Mouse (Mus musculus): ENCODE data around the gene Cabp2. TPM values are rescaled to one million over a fixed set of nuclear protein-coding genes. Genes with fewer than 3 reads are reported as not detected.
A peak's percentile ranks its signal among the peaks of the same experiment; 100 is the strongest.
"Not testable (repeated sequence)": the region's sequence is repeated elsewhere in the genome, so short reads cannot be mapped to it uniquely, and the experiment has no call there.

Cabp2 gene
- total RNA-seq (2021), result 1 to 10 TPM in 1 of 2 experiments, not detected in 1; 1.2 TPM
- long read RNA-seq, experiment 1, result 0 reads
- long read RNA-seq, experiment 2, result 0 reads

GRCm38 (mm10) chr19:4081394-4081793, at the start of gene Cabp2:
Gene Cabp2, plus strand, starts transcription at chr19:4081578.
- DNase-seq (ENCODE audit: low spot score in 2 of 2), result no peak

- DNase-seq (ENCODE audit: low spot score in 2 of 2), result no peak
These were observed 48.7 kb upstream of the Cabp2 start for GRCm38 (mm10) chr19:4032668-4033067.

GRCm38 (mm10) chr19:4033298-4033697, 48.1 kb upstream of the Cabp2 start:
- DNase-seq (ENCODE audit: low spot score in 2 of 2), result no peak

- DNase-seq (ENCODE audit: low spot score in 2 of 2), result no peak
These were observed 47.6 kb upstream of the Cabp2 start for GRCm38 (mm10) chr19:4033742-4034141.

GRCm38 (mm10) chr19:4036327-4037045, 44.9 kb upstream of the Cabp2 start:
- no peak for DNase-seq (ENCODE audit: low spot score in 2 of 2)

- DNase-seq (ENCODE audit: low spot score in 2 of 2), result not testable (repeated sequence)
These were observed 44.1 kb upstream of the Cabp2 start for GRCm38 (mm10) chr19:4037154-4037787.

GRCm38 (mm10) chr19:4037788-4038232, 43.6 kb upstream of the Cabp2 start, which contains the start of gene Gstp1:
Gene Gstp1, minus strand, starts transcription at chr19:4037985.
- peak; percentile 63 to 76 for DNase-seq (ENCODE audit: low spot score in 2 of 2)

GRCm38 (mm10) chr19:4040941-4041340, 40.4 kb upstream of the Cabp2 start:
- DNase-seq (ENCODE audit: low spot score in 2 of 2), result not testable (repeated sequence)

- not testable (repeated sequence) for DNase-seq (ENCODE audit: low spot score in 2 of 2)
These were observed 39.9 kb upstream of the Cabp2 start for GRCm38 (mm10) chr19:4041500-4041899.

- DNase-seq (ENCODE audit: low spot score in 2 of 2), result no peak
These were observed 39.3 kb upstream of the Cabp2 start for GRCm38 (mm10) chr19:4042124-4042523.

GRCm38 (mm10) chr19:4044109-4044508, 37.3 kb upstream of the Cabp2 start:
- DNase-seq (ENCODE audit: low spot score in 2 of 2), result not testable (repeated sequence)

GRCm38 (mm10) chr19:4045966-4046865, 35.2 kb upstream of the Cabp2 start, which contains the start of gene Gstp2:
Gene Gstp2, minus strand, starts transcription at chr19:4046023.
- peak in 1 of 2 experiments; percentile 56 for DNase-seq (ENCODE audit: low spot score in 2 of 2)

GRCm38 (mm10) chr19:4046866-4047254, 34.5 kb upstream of the Cabp2 start:
- DNase-seq (ENCODE audit: low spot score in 2 of 2), result no peak

- peak; percentile 50 to 75 for DNase-seq (ENCODE audit: low spot score in 2 of 2)
These were observed 33.5 kb upstream of the Cabp2 start for GRCm38 (mm10) chr19:4047859-4048258.

- not testable (repeated sequence) for DNase-seq (ENCODE audit: low spot score in 2 of 2)
These were observed 32.3 kb upstream of the Cabp2 start for GRCm38 (mm10) chr19:4049069-4049468.

GRCm38 (mm10) chr19:4051016-4051415, 30.4 kb upstream of the Cabp2 start:
- DNase-seq (ENCODE audit: low spot score in 2 of 2), result no peak

GRCm38 (mm10) chr19:4051741-4052515, 29.4 kb upstream of the Cabp2 start:
- DNase-seq (ENCODE audit: low spot score in 2 of 2), result peak; percentile 43 to 44

GRCm38 (mm10) chr19:4052516-4053030, 28.8 kb upstream of the Cabp2 start:
- DNase-seq (ENCODE audit: low spot score in 2 of 2), result no peak

GRCm38 (mm10) chr19:4054613-4055012, 26.8 kb upstream of the Cabp2 start:
- DNase-seq (ENCODE audit: low spot score in 2 of 2), result no peak
